ENCODE assay signal across 11 mouse cellular contexts in genomic region chr6:88840211-88840610, GRCm38 (mm10). TPM values are rescaled to one million over a fixed set of nuclear protein-coding genes. Genes with fewer than 3 reads are reported as not detected.
DNase-seq lines count a peak whose midpoint lies in the region; ATAC-seq and TF ChIP-seq lines count a peak whose summit lies in the region.
"Had no signal": no experiment of that assay in that cellular context is flagged by ENCODE, and none has a peak within 500 bp of the region (broad histone marks: within the 10 kb centered on the region; RNA-seq: fewer than 3 reads in every experiment).

No protein-coding gene starts in this region.

- H3K9ac ChIP-seq in intestine, postnatal 0 days (ENCODE audit: low read depth, low read length): no peak overlapping the region
- no peak overlapping the region for H3K9ac ChIP-seq in intestine, embryonic 16.5 days (ENCODE audit: low read depth, low read length)
- H3K9ac ChIP-seq in liver, embryonic 16.5 days (ENCODE audit: low read depth, low read length): peak overlapping the region; percentile 89
- no peak overlapping the region for H3K9ac ChIP-seq in kidney, embryonic 14.5 days (ENCODE audit: low read depth, low read length)

- no peaks in the 10 kb centered on the region for H3K27me3 ChIP-seq in intestine, postnatal 0 days (replicated peaks; ENCODE audit: control insufficient read depth, insufficient read depth, low read length)
- no peaks in the 10 kb centered on the region for H3K27me3 ChIP-seq in intestine, embryonic 16.5 days (replicated peaks; ENCODE audit: control insufficient read depth, insufficient read depth, low read length)
- H3K27me3 ChIP-seq in liver, embryonic 16.5 days (ENCODE audit: control insufficient read depth, insufficient read depth, low read depth, low read length): no peaks in the 10 kb centered on the region
- H3K27me3 ChIP-seq in kidney, embryonic 14.5 days (ENCODE audit: control insufficient read depth, insufficient read depth, low read length): no peaks in the 10 kb centered on the region
- H3K27me3 ChIP-seq: embryonic facial prominence, embryonic 15.5 days; Patski had no signal

- no peaks in the 10 kb centered on the region for H3K9me3 ChIP-seq in intestine, postnatal 0 days (ENCODE audit: control insufficient read depth)
- no peaks in the 10 kb centered on the region for H3K9me3 ChIP-seq in intestine, embryonic 16.5 days (ENCODE audit: control insufficient read depth, low read length)
- H3K9me3 ChIP-seq in liver, embryonic 16.5 days (replicated peaks; ENCODE audit: control insufficient read depth, low read length): no peaks in the 10 kb centered on the region
- H3K9me3 ChIP-seq in kidney, embryonic 14.5 days (ENCODE audit: control insufficient read depth, low read length): no peaks in the 10 kb centered on the region
- H3K9me3 ChIP-seq: embryonic facial prominence, embryonic 15.5 days had no signal

- TF ChIP-seq CTCF in intestine, postnatal 0 days (IDR thresholded peaks at IDR 0.05; ENCODE audit: low read depth): no peak
- no peak for TF ChIP-seq CTCF in cortical plate, adult 2 months (IDR thresholded peaks at IDR 0.05; ENCODE audit: extremely low read depth, insufficient read depth, low read length)

- H3K27ac ChIP-seq in intestine, postnatal 0 days (ENCODE audit: low read depth, low read length): no peak overlapping the region
- H3K27ac ChIP-seq in intestine, embryonic 16.5 days (ENCODE audit: low read length): no peak overlapping the region
- H3K27ac ChIP-seq in cortical plate, adult 2 months (ENCODE audit: insufficient read depth, low read length): no peak overlapping the region
- H3K27ac ChIP-seq in liver, embryonic 16.5 days (ENCODE audit: low read length): no peak overlapping the region; the same call in 1 of the 2 replicates
- H3K27ac ChIP-seq in kidney, embryonic 14.5 days (ENCODE audit: low read depth, low read length): no peak overlapping the region

- TF ChIP-seq POLR2A in cortical plate, adult 2 months (IDR thresholded peaks at IDR 0.05; ENCODE audit: extremely low read depth, insufficient read depth, low read length): no peak

- H3K4me3 ChIP-seq in intestine, postnatal 0 days (ENCODE audit: low read depth, low read length): no peak overlapping the region
- no peak overlapping the region for H3K4me3 ChIP-seq in intestine, embryonic 16.5 days (ENCODE audit: low read length)
- H3K4me3 ChIP-seq in cortical plate, adult 2 months (ENCODE audit: insufficient read depth, low read length): peak overlapping the region; percentile 91; the same call in 1 of the 2 replicates
- H3K4me3 ChIP-seq in liver, embryonic 16.5 days (ENCODE audit: low read depth, low read length): peak overlapping the region; percentile 77
- H3K4me3 ChIP-seq in kidney, embryonic 14.5 days (ENCODE audit: low read length): no peak overlapping the region

- WGBS in intestine, postnatal 0 days: 72% methylated on average over 3 of the region's 3 CpGs
- 77% methylated on average over 3 of the region's 3 CpGs for WGBS in intestine, embryonic 16.5 days
- 73% methylated on average over 3 of the region's 3 CpGs for WGBS in liver, embryonic 16.5 days (ENCODE audit: insufficient replicate concordance)
- WGBS in kidney, embryonic 14.5 days: 76% methylated on average over 3 of the region's 3 CpGs

- peaks cover 6% of the 10 kb centered on the region; the same call in 1 of the 2 replicates for H3K4me1 ChIP-seq in intestine, postnatal 0 days (replicated peaks; ENCODE audit: control insufficient read depth, insufficient read depth, low read length)
- peaks cover 15% of the 10 kb centered on the region for H3K4me1 ChIP-seq in intestine, embryonic 16.5 days (ENCODE audit: control insufficient read depth, insufficient read depth, low read length)
- H3K4me1 ChIP-seq in cortical plate, adult 2 months (ENCODE audit: control insufficient read depth, insufficient read depth, low read length): no peaks in the 10 kb centered on the region
- H3K4me1 ChIP-seq in liver, embryonic 16.5 days (ENCODE audit: control insufficient read depth, low read depth, low read length): peaks cover 39% of the 10 kb centered on the region
- peaks cover 13% of the 10 kb centered on the region for H3K4me1 ChIP-seq in kidney, embryonic 14.5 days (ENCODE audit: control insufficient read depth, insufficient read depth, low read length)

- no peak for ATAC-seq in intestine, postnatal 0 days
- no peak for ATAC-seq in intestine, embryonic 16.5 days
- ATAC-seq in liver, embryonic 16.5 days (ENCODE audit: low read depth): no peak
- no peak for ATAC-seq in kidney, embryonic 14.5 days (ENCODE audit: low FRiP score, low TSS enrichment)
- ATAC-seq: Patski had no signal

- H3K36me3 ChIP-seq in intestine, postnatal 0 days (ENCODE audit: control insufficient read depth, insufficient read depth): peaks cover 40% of the 10 kb centered on the region
- peaks cover 5% of the 10 kb centered on the region; the same call in 1 of the 2 replicates for H3K36me3 ChIP-seq in intestine, embryonic 16.5 days (ENCODE audit: control insufficient read depth, insufficient read depth, low read length)
- peaks cover 39% of the 10 kb centered on the region for H3K36me3 ChIP-seq in liver, embryonic 16.5 days (ENCODE audit: control insufficient read depth, insufficient read depth)
- peaks cover 35% of the 10 kb centered on the region for H3K36me3 ChIP-seq in kidney, embryonic 14.5 days (ENCODE audit: control insufficient read depth, insufficient read depth, low read length)

- 0 out of 2 replicates have a peak overlapping the region, but pooled peaks have one; percentile 78 for H3K4me2 ChIP-seq in intestine, postnatal 0 days (replicated peaks; ENCODE audit: low read depth)
- no peak overlapping the region for H3K4me2 ChIP-seq in intestine, embryonic 16.5 days (ENCODE audit: low read depth, low read length)
- peak overlapping the region; percentile 99 for H3K4me2 ChIP-seq in liver, embryonic 16.5 days (ENCODE audit: low read depth, low read length)
- H3K4me2 ChIP-seq in kidney, embryonic 14.5 days (replicated peaks; ENCODE audit: low read depth, low read length): no peak overlapping the region; the same call in 1 of the 2 replicates

- peak; percentile 33 for DNase-seq in cerebellum, adult 11-12 months
- no peak for DNase-seq in cerebellum, postnatal 4 days (ENCODE audit: low spot score in 2 of 2)
- DNase-seq in frontal cortex, postnatal 25 days (ENCODE audit: low spot score in 2 of 2): no peak
- DNase-seq: kidney, postnatal 36 days had no signal

RNA-seq across cellular contexts. Expression of gene Abtb1, which starts 1.6 kb away (rescaled TPM):
- 22.7 and 23.9 TPM in 2 replicates for polyA plus RNA-seq in intestine, postnatal 0 days (2015; fragmentation: Nextera tagmentation; extraction: Ambion mirVana)
- polyA plus RNA-seq in intestine, embryonic 16.5 days (2015; fragmentation: Nextera tagmentation; extraction: Ambion mirVana): 26.6 and 29.2 TPM in 2 replicates
- 88.0 and 90.6 TPM in 2 replicates for polyA plus RNA-seq in cortical plate, adult 2 months (2012; rRNA removed)
- polyA plus RNA-seq in liver, embryonic 16.5 days (2015; fragmentation: Nextera tagmentation; extraction: Ambion mirVana): 61.0 and 65.2 TPM in 2 replicates
- polyA plus RNA-seq in kidney, embryonic 14.5 days (2014; fragmentation: Nextera tagmentation; extraction: Ambion mirVana): 24.8 and 27.1 TPM in 2 replicates

RNA-seq across cellular contexts. Expression of gene Podxl2, which starts 34.6 kb away (rescaled TPM):
- polyA plus RNA-seq in intestine, postnatal 0 days (2015; fragmentation: Nextera tagmentation; extraction: Ambion mirVana): 36.3 and 39.2 TPM in 2 replicates
- 32.0 and 35.6 TPM in 2 replicates for polyA plus RNA-seq in intestine, embryonic 16.5 days (2015; fragmentation: Nextera tagmentation; extraction: Ambion mirVana)
- 381 and 408 TPM in 2 replicates for polyA plus RNA-seq in cortical plate, adult 2 months (2012; rRNA removed)
- polyA plus RNA-seq in liver, embryonic 16.5 days (2015; fragmentation: Nextera tagmentation; extraction: Ambion mirVana): 0.51 and 1.6 TPM in 2 replicates
- polyA plus RNA-seq in kidney, embryonic 14.5 days (2014; fragmentation: Nextera tagmentation; extraction: Ambion mirVana): 43.6 and 52.8 TPM in 2 replicates

RNA-seq across cellular contexts. Expression of gene Mcm2, which starts 58.4 kb away (rescaled TPM):
- polyA plus RNA-seq in intestine, postnatal 0 days (2015; fragmentation: Nextera tagmentation; extraction: Ambion mirVana): 32.9 and 33.1 TPM in 2 replicates
- 90.1 and 101 TPM in 2 replicates for polyA plus RNA-seq in intestine, embryonic 16.5 days (2015; fragmentation: Nextera tagmentation; extraction: Ambion mirVana)
- 4.4 TPM in 2 replicates for polyA plus RNA-seq in cortical plate, adult 2 months (2012; rRNA removed)
- 128 and 136 TPM in 2 replicates for polyA plus RNA-seq in liver, embryonic 16.5 days (2015; fragmentation: Nextera tagmentation; extraction: Ambion mirVana)
- 115 and 166 TPM in 2 replicates for polyA plus RNA-seq in kidney, embryonic 14.5 days (2014; fragmentation: Nextera tagmentation; extraction: Ambion mirVana)

Comparison
In these comparisons a context has a peak if more than half of its experiments do, and no peak if none do; other contexts are left out.
1. H3K4me2 ChIP-seq: peak in intestine, postnatal 0 days (single experiment) and liver, embryonic 16.5 days (single experiment); none in intestine, embryonic 16.5 days (single experiment) and kidney, embryonic 14.5 days (single experiment).
2. H3K4me3 ChIP-seq: peak in cortical plate, adult 2 months (single experiment) and liver, embryonic 16.5 days (single experiment); none in intestine, postnatal 0 days (single experiment), intestine, embryonic 16.5 days (single experiment) and kidney, embryonic 14.5 days (single experiment).
3. RNA of gene Podxl2, which starts 34.6 kb away (polyA plus RNA-seq): 381 to 408 TPM in cortical plate, adult 2 months, 43.6 to 52.8 TPM in kidney, embryonic 14.5 days, 36.3 to 39.2 TPM in intestine, postnatal 0 days and 32.0 to 35.6 TPM in intestine, embryonic 16.5 days; 0.51 to 1.6 TPM in liver, embryonic 16.5 days; every median in the first group is over 10 times any median in the second.